Mouse (Mus musculus): ENCODE results near the gene Ccdc148. TPM values are rescaled to one million over a fixed set of nuclear protein-coding genes. Genes with fewer than 3 reads are reported as not detected.

Ccdc148 gene
- polyA plus RNA-seq, 1 experiment from 2014 or later: 0.70 TPM

DNA sequence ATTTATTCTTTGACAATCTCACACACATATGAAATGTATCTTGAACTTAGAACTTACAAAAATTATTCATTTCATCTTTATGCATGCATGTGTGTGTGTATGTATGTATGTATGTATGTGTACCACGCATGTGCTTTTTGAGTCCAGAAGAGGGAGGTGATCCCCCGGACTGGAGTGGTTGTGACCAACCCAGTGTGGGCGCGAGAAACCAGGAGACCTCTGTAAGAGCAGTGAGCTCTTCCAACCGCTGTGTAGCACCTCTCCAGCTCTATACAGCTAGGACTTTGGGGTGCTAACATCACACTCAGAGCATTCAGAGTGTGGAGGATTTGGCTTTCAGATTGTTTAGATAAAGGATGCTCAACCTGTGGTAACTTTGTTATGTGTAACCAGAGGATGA, 10.1 kb upstream of the Ccdc148 start:
- ATAC-seq (ENCODE audit: low read depth): no peak
- Histone ChIP-seq H3K36me3 (ENCODE audit: control insufficient read depth, insufficient read depth) (no peaks in the 10 kb centered on the region), H3K9me3 (replicated peaks; ENCODE audit: control insufficient read depth, low read length) (no peaks in the 10 kb centered on the region), H3K4me3 (ENCODE audit: low read depth, low read length) (no peak overlapping the region), H3K4me1 (ENCODE audit: control insufficient read depth, low read depth, low read length) (no peaks in the 10 kb centered on the region; the same call in 1 of the 2 replicates), H3K27me3 (ENCODE audit: control insufficient read depth, insufficient read depth, low read depth, low read length) (no peaks in the 10 kb centered on the region), H3K4me2 (ENCODE audit: low read depth, low read length) (no peak overlapping the region), H3K9ac (ENCODE audit: low read depth, low read length) (no peak overlapping the region), H3K27ac (ENCODE audit: low read length) (no peak overlapping the region)
- WGBS (ENCODE audit: insufficient replicate concordance): 77% methylated on average over 5 of the region's 5 CpGs

DNA sequence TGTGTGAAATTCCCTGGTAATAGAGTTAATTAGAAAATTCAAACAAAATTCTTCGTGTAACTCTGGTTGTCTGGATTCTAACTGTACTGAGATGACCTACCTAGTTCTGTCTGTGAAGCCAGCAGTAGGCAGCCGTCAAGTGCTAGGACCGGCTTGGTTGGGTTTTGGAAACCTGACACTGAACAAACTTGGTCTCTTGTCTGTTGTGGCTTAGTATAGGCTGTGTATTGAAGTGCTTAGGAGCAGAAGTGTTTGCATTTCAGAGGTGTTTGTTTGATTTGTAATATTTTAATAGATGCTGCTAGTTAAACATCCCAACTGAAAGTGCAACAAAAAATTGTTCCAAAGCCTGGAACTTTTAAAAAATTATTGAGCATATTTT, 9.7 kb upstream of the Ccdc148 start:
- no peaks in the 10 kb centered on the region for H3K9me3 ChIP-seq (replicated peaks; ENCODE audit: control insufficient read depth, low read length)
- no peaks in the 10 kb centered on the region; the same call in 1 of the 2 replicates for H3K4me1 ChIP-seq (ENCODE audit: control insufficient read depth, low read depth, low read length)
- no peak overlapping the region for H3K4me2 ChIP-seq (ENCODE audit: low read depth, low read length)
- ATAC-seq (ENCODE audit: low read depth): peak; percentile 62; the same call in 1 of the 2 replicates
- H3K9ac ChIP-seq (ENCODE audit: low read depth, low read length): no peak overlapping the region
- no peak overlapping the region for H3K4me3 ChIP-seq (ENCODE audit: low read depth, low read length)
- no peaks in the 10 kb centered on the region for H3K27me3 ChIP-seq (ENCODE audit: control insufficient read depth, insufficient read depth, low read depth, low read length)
- H3K27ac ChIP-seq (ENCODE audit: low read length): no peak overlapping the region
- 58% methylated on average over 3 of the region's 3 CpGs for WGBS (ENCODE audit: insufficient replicate concordance)
- no peaks in the 10 kb centered on the region for H3K36me3 ChIP-seq (ENCODE audit: control insufficient read depth, insufficient read depth)

GRCm38 (mm10) chr2:59169572-59170207, 9.2 kb upstream of the Ccdc148 start:
- Histone ChIP-seq H3K4me2 (ENCODE audit: low read depth, low read length) (no peak overlapping the region), H3K4me1 (ENCODE audit: control insufficient read depth, low read depth, low read length) (no peaks in the 10 kb centered on the region; the same call in 1 of the 2 replicates), H3K9me3 (replicated peaks; ENCODE audit: control insufficient read depth, low read length) (no peaks in the 10 kb centered on the region), H3K27me3 (ENCODE audit: control insufficient read depth, insufficient read depth, low read depth, low read length) (no peaks in the 10 kb centered on the region), H3K27ac (ENCODE audit: low read length) (no peak overlapping the region), H3K9ac (ENCODE audit: low read depth, low read length) (no peak overlapping the region), H3K4me3 (ENCODE audit: low read depth, low read length) (no peak overlapping the region), H3K36me3 (ENCODE audit: control insufficient read depth, insufficient read depth) (no peaks in the 10 kb centered on the region)
- 60% methylated on average over 9 of the region's 9 CpGs for WGBS (ENCODE audit: insufficient replicate concordance)
- ATAC-seq (ENCODE audit: low read depth): no peak

- H3K4me3 ChIP-seq (ENCODE audit: low read depth, low read length): no peak overlapping the region
- H3K4me1 ChIP-seq (ENCODE audit: control insufficient read depth, low read depth, low read length): no peaks in the 10 kb centered on the region; the same call in none of the 2 replicates
- H3K27me3 ChIP-seq (ENCODE audit: control insufficient read depth, insufficient read depth, low read depth, low read length): no peaks in the 10 kb centered on the region
- ATAC-seq (ENCODE audit: low read depth): no peak
- WGBS (ENCODE audit: insufficient replicate concordance): 61% methylated on average over 4 of the region's 4 CpGs
- H3K9ac ChIP-seq (ENCODE audit: low read depth, low read length): no peak overlapping the region
- H3K27ac ChIP-seq (ENCODE audit: low read length): no peak overlapping the region
- H3K4me2 ChIP-seq (ENCODE audit: low read depth, low read length): no peak overlapping the region
- H3K9me3 ChIP-seq (replicated peaks; ENCODE audit: control insufficient read depth, low read length): no peaks in the 10 kb centered on the region
- no peaks in the 10 kb centered on the region for H3K36me3 ChIP-seq (ENCODE audit: control insufficient read depth, insufficient read depth)
Measured at GRCm38 (mm10) chr2:59167830-59168229, 7.3 kb upstream of the Ccdc148 start.

DNA sequence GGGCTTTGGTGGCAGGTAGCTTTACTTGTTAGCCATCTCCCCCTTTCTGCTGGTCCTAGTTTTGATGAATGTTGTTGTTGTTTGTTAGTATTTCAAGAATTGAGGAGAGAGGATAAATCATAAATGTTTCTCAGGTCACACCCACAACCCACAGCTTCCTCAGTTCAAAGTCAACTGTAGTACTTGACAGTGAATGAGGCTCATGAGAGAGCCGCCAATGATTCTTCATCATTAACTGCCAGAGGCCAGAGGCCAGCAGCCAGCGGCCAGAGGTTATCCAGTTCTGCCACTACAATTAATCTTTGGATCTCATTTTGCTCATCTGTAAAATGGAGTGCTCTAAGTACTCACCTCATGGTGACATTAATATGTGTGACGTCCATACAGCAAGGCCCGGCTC, 6.5 kb upstream of the Ccdc148 start:
- H3K9me3 ChIP-seq (replicated peaks; ENCODE audit: control insufficient read depth, low read length): no peaks in the 10 kb centered on the region
- H3K4me3 ChIP-seq (ENCODE audit: low read depth, low read length): no peak overlapping the region
- no peaks in the 10 kb centered on the region; the same call in none of the 2 replicates for H3K4me1 ChIP-seq (ENCODE audit: control insufficient read depth, low read depth, low read length)
- H3K27ac ChIP-seq (ENCODE audit: low read length): no peak overlapping the region
- no peak overlapping the region for H3K4me2 ChIP-seq (ENCODE audit: low read depth, low read length)
- no peaks in the 10 kb centered on the region for H3K36me3 ChIP-seq (ENCODE audit: control insufficient read depth, insufficient read depth)
- H3K27me3 ChIP-seq (ENCODE audit: control insufficient read depth, insufficient read depth, low read depth, low read length): no peaks in the 10 kb centered on the region; the same call in 1 of the 2 replicates
- ATAC-seq (ENCODE audit: low read depth): no peak; the same call in 1 of the 2 replicates
- H3K9ac ChIP-seq (ENCODE audit: low read depth, low read length): no peak overlapping the region
- WGBS (ENCODE audit: insufficient replicate concordance): 62% methylated on average over 4 of the region's 4 CpGs

GRCm38 (mm10) chr2:59162285-59162600, 1.8 kb upstream of the Ccdc148 start:
- ATAC-seq (ENCODE audit: low read depth): no peak
- Histone ChIP-seq H3K27me3 (ENCODE audit: control insufficient read depth, insufficient read depth, low read depth, low read length) (peaks cover 3% of the 10 kb centered on the region), H3K27ac (ENCODE audit: low read length) (no peak overlapping the region), H3K36me3 (ENCODE audit: control insufficient read depth, insufficient read depth) (no peaks in the 10 kb centered on the region), H3K4me2 (ENCODE audit: low read depth, low read length) (peak overlapping the region; percentile 77), H3K9me3 (replicated peaks; ENCODE audit: control insufficient read depth, low read length) (no peaks in the 10 kb centered on the region), H3K9ac (ENCODE audit: low read depth, low read length) (no peak overlapping the region; the same call in 1 of the 2 replicates), H3K4me1 (ENCODE audit: control insufficient read depth, low read depth, low read length) (peaks cover 4% of the 10 kb centered on the region), H3K4me3 (ENCODE audit: low read depth, low read length) (peak overlapping the region; percentile 71)
- WGBS (ENCODE audit: insufficient replicate concordance): 38% methylated on average over 8 of the region's 8 CpGs

GRCm38 (mm10) chr2:59161441-59162284, 1.2 kb upstream of the Ccdc148 start:
- ATAC-seq (ENCODE audit: low read depth): peak; percentile 41

DNA sequence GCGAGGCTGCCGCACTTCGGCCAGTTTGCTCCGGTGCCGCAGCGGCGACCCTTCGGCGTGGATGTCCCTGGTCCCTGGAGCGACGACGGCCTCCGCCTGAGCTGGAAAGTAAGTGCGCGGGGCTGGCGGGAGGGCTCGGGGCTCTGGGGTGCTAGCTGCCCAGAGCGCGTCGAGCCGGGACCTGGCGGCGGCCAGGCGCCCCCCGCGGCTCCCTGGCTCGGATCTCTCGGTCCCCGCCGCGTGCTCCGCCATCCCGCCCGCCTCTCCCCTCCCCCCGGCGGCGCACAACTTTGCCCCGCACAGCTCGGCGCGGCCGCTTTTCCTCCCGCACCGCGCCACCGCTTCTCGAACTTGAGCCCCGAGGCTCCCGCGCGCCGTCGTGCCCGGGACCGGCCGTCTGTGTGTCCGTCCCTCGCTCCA, 548 bp upstream of the Ccdc148 start:
- Histone ChIP-seq H3K4me1 (ENCODE audit: control insufficient read depth, low read depth, low read length) (peaks cover 4% of the 10 kb centered on the region), H3K9ac (ENCODE audit: low read depth, low read length) (peak overlapping the region; percentile 71), H3K4me3 (ENCODE audit: low read depth, low read length) (peak overlapping the region; percentile 71), H3K9me3 (replicated peaks; ENCODE audit: control insufficient read depth, low read length) (no peaks in the 10 kb centered on the region), H3K27me3 (ENCODE audit: control insufficient read depth, insufficient read depth, low read depth, low read length) (peaks cover 3% of the 10 kb centered on the region), H3K27ac (ENCODE audit: low read length) (peak overlapping the region; percentile 73), H3K36me3 (ENCODE audit: control insufficient read depth, insufficient read depth) (no peaks in the 10 kb centered on the region), H3K4me2 (ENCODE audit: low read depth, low read length) (peak overlapping the region; percentile 77)
- under 1% methylated on average over 47 of the region's 58 CpGs for WGBS (ENCODE audit: insufficient replicate concordance)
- ATAC-seq (ENCODE audit: low read depth): peak; percentile 23

More at GRCm38 (mm10) chr2:59161441-59162284, 1.2 kb upstream of the Ccdc148 start:
- WGBS (ENCODE audit: insufficient replicate concordance): under 1% methylated on average over 73 of the region's 74 CpGs
- H3K27ac ChIP-seq (ENCODE audit: low read length): peak overlapping the region; percentile 73
- peak overlapping the region; percentile 77 for H3K4me2 ChIP-seq (ENCODE audit: low read depth, low read length)
- peaks cover 4% of the 10 kb centered on the region for H3K4me1 ChIP-seq (ENCODE audit: control insufficient read depth, low read depth, low read length)
- H3K27me3 ChIP-seq (ENCODE audit: control insufficient read depth, insufficient read depth, low read depth, low read length): peaks cover 3% of the 10 kb centered on the region
- peak overlapping the region; percentile 71 for H3K4me3 ChIP-seq (ENCODE audit: low read depth, low read length)
- H3K36me3 ChIP-seq (ENCODE audit: control insufficient read depth, insufficient read depth): no peaks in the 10 kb centered on the region
- H3K9ac ChIP-seq (ENCODE audit: low read depth, low read length): peak overlapping the region; percentile 71
- no peaks in the 10 kb centered on the region for H3K9me3 ChIP-seq (replicated peaks; ENCODE audit: control insufficient read depth, low read length)
